Mouse (Mus musculus): ENCODE data around the gene Mapre1. TPM values are rescaled to one million over a fixed set of nuclear protein-coding genes. Genes with fewer than 3 reads are reported as not detected.
A peak's percentile ranks its signal among the peaks of the same experiment; 100 is the strongest.
"Not testable (repeated sequence)": the region's sequence is repeated elsewhere in the genome, so short reads cannot be mapped to it uniquely, and the experiment has no call there.

Gene Mapre1
- polyA plus RNA-seq, 1 experiment from 2014 or later = 243 TPM

DNA sequence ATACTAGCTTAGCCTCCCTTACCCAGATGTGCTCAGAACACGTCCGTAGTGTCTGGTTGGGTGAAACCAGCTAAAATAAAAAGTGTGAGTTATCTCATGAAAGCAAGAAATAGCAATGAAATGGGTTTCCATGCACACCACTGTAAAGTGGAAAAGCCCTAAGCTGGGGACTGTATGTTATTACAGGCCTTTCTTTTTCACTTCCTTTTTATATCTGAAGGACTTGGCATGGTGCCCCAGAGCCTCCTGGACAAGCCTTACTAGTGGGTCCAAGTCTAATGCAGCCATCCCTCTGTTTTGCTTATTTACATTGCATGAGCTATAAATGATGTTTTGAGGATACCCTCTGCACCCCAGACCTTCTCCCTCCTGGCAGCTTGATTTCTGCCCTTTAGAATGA is 43.6 kb downstream of the Mapre1 start:
- H3K4me3 ChIP-seq (ENCODE audit: low read depth, low read length) = no peak overlapping the region
- H3K9me3 ChIP-seq (ENCODE audit: control insufficient read depth, low read depth, low read length) = no peaks in the 10 kb centered on the region
- H3K27ac ChIP-seq (ENCODE audit: low read length) = no peak overlapping the region
- H3K27me3 ChIP-seq (ENCODE audit: control insufficient read depth, insufficient read depth, low read length) = no peaks in the 10 kb centered on the region
- H3K36me3 ChIP-seq (ENCODE audit: control insufficient read depth, insufficient read depth, low read length) = no peaks in the 10 kb centered on the region
- H3K9ac ChIP-seq (replicated peaks; ENCODE audit: low read depth, low read length) = no peak overlapping the region
- H3K4me2 ChIP-seq (replicated peaks; ENCODE audit: low read depth, low read length) = no peak overlapping the region
- 89% methylated on average over 2 of the region's 2 CpGs for WGBS
- no peaks in the 10 kb centered on the region for H3K4me1 ChIP-seq (ENCODE audit: control insufficient read depth, insufficient read depth, low read length)
- ATAC-seq (ENCODE audit: insufficient number of reproducible peaks, insufficient read depth, low FRiP score, low read depth) = no peak

DNA sequence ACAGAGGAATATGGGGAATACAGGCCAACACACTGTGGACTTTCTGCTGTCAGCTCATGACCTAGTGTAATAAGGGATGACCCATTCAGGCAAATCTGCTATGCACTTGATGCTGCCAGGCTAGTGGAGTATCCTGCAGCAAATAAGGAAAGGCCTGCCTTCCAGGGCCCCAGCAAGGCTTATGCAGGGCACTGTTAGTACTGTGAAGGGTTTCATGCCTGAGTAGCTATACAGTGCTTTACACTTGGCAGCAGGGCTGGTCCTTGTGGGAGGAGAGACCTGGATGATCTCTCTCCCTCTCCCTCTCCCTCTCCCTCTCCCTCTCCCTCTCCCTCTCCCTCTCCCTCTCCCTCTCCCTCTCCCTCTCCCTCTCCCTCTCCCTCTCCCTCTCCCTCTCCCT is 52.3 kb downstream of the Mapre1 start:
- Histone ChIP-seq H3K9ac (replicated peaks; ENCODE audit: low read depth, low read length) (no peak overlapping the region), H3K9me3 (ENCODE audit: control insufficient read depth, low read depth, low read length) (no peaks in the 10 kb centered on the region), H3K27ac (ENCODE audit: low read length) (no peak overlapping the region), H3K4me2 (replicated peaks; ENCODE audit: low read depth, low read length) (no peak overlapping the region), H3K4me3 (ENCODE audit: low read depth, low read length) (no peak overlapping the region), H3K4me1 (ENCODE audit: control insufficient read depth, insufficient read depth, low read length) (no peaks in the 10 kb centered on the region), H3K36me3 (ENCODE audit: control insufficient read depth, insufficient read depth, low read length) (no peaks in the 10 kb centered on the region), H3K27me3 (ENCODE audit: control insufficient read depth, insufficient read depth, low read length) (no peaks in the 10 kb centered on the region)
- ATAC-seq (ENCODE audit: insufficient number of reproducible peaks, insufficient read depth, low FRiP score, low read depth) = no peak

GRCm38 (mm10) chr2:153795090-153795489 is 54.0 kb downstream of the Mapre1 start:
- H3K4me1 ChIP-seq (ENCODE audit: control insufficient read depth, insufficient read depth, low read length) = no peaks in the 10 kb centered on the region
- no peak overlapping the region for H3K9ac ChIP-seq (replicated peaks; ENCODE audit: low read depth, low read length)
- H3K36me3 ChIP-seq (ENCODE audit: control insufficient read depth, insufficient read depth, low read length) = no peaks in the 10 kb centered on the region
- no peak overlapping the region for H3K4me2 ChIP-seq (replicated peaks; ENCODE audit: low read depth, low read length)
- no peaks in the 10 kb centered on the region for H3K27me3 ChIP-seq (ENCODE audit: control insufficient read depth, insufficient read depth, low read length)
- 48% methylated on average over 5 of the region's 5 CpGs for WGBS
- no peak overlapping the region for H3K4me3 ChIP-seq (ENCODE audit: low read depth, low read length)
- H3K27ac ChIP-seq (ENCODE audit: low read length) = no peak overlapping the region
- no peak for ATAC-seq (ENCODE audit: insufficient number of reproducible peaks, insufficient read depth, low FRiP score, low read depth)
- H3K9me3 ChIP-seq (ENCODE audit: control insufficient read depth, low read depth, low read length) = no peaks in the 10 kb centered on the region

DNA sequence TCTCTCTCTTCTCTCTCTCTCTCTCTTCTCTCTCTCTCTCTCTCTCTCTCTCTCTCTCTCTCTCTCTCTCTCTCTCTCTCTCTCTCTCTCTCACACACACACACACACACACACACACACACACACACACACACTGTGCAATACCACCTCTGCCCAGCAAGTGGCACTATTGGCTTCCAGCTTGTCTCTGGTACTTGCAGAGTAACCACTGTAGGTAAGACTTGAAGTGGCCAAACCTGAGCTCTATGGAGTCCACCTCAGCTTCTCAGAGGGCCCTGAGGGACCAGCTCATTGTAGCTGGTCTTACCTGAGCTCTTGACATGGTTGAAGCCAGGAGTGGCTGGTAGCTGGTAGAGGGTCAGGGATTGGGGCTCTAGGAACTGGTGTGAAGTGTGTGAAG is 66.4 kb downstream of the Mapre1 start:
- H3K4me3 ChIP-seq (ENCODE audit: low read depth, low read length); H3K27ac ChIP-seq (ENCODE audit: low read length); H3K9ac ChIP-seq (replicated peaks; ENCODE audit: low read depth, low read length); ATAC-seq (ENCODE audit: insufficient number of reproducible peaks, insufficient read depth, low FRiP score, low read depth); H3K27me3 ChIP-seq (ENCODE audit: control insufficient read depth, insufficient read depth, low read length); H3K4me1 ChIP-seq (ENCODE audit: control insufficient read depth, insufficient read depth, low read length); H3K4me2 ChIP-seq (replicated peaks; ENCODE audit: low read depth, low read length); H3K36me3 ChIP-seq (ENCODE audit: control insufficient read depth, insufficient read depth, low read length); H3K9me3 ChIP-seq (ENCODE audit: control insufficient read depth, low read depth, low read length): not testable (repeated sequence)

DNA sequence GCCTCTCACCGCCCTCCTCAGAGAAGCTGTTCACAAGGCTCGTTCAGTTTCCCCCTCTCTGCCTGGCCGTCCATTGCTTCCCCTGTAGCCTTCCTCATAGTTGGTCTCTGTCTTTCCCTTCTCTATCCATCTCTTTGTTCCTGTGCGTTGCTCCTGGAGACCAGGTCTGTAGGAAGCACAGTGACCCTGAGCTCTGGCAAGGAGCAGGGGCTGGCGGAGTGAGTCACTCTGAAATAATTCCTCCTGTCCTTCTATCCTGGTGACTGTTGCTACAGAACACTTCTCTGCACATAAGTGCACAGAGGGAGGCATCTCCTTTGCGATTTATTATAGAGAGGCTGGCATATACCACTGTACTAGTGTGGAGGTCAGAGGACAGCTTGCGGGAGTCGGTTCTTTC is 67.1 kb downstream of the Mapre1 start:
- no peaks in the 10 kb centered on the region for H3K36me3 ChIP-seq (ENCODE audit: control insufficient read depth, insufficient read depth, low read length)
- H3K4me3 ChIP-seq (ENCODE audit: low read depth, low read length) = no peak overlapping the region
- 78% methylated on average over 8 of the region's 8 CpGs for WGBS
- H3K9ac ChIP-seq (replicated peaks; ENCODE audit: low read depth, low read length) = no peak overlapping the region
- H3K9me3 ChIP-seq (ENCODE audit: control insufficient read depth, low read depth, low read length) = no peaks in the 10 kb centered on the region
- H3K27me3 ChIP-seq (ENCODE audit: control insufficient read depth, insufficient read depth, low read length) = no peaks in the 10 kb centered on the region
- ATAC-seq (ENCODE audit: insufficient number of reproducible peaks, insufficient read depth, low FRiP score, low read depth) = no peak
- no peak overlapping the region for H3K27ac ChIP-seq (ENCODE audit: low read length)
- H3K4me2 ChIP-seq (replicated peaks; ENCODE audit: low read depth, low read length) = no peak overlapping the region
- H3K4me1 ChIP-seq (ENCODE audit: control insufficient read depth, insufficient read depth, low read length) = no peaks in the 10 kb centered on the region

DNA sequence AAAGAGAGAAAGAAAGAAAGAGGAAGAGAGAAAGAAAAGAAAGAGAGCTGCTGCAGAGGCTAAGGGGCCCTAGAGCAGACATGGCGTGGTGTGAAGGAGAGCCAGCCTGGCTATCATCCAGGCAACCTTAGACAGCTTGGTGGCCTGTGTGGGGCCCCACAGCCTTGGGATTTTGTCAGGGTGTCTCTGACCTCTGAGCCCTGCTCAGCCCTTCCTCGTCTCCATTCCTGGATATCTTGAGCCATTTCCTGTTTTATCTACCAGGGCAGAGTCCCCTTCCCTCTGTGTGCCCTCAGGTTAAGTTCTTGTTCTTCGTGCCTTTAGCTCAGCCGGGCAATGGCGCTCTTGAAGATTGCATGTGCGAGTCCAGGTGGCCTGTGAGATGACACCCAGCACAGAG is 67.8 kb downstream of the Mapre1 start:
- 75% methylated on average over 6 of the region's 6 CpGs for WGBS
- ATAC-seq (ENCODE audit: insufficient number of reproducible peaks, insufficient read depth, low FRiP score, low read depth) = no peak

DNA sequence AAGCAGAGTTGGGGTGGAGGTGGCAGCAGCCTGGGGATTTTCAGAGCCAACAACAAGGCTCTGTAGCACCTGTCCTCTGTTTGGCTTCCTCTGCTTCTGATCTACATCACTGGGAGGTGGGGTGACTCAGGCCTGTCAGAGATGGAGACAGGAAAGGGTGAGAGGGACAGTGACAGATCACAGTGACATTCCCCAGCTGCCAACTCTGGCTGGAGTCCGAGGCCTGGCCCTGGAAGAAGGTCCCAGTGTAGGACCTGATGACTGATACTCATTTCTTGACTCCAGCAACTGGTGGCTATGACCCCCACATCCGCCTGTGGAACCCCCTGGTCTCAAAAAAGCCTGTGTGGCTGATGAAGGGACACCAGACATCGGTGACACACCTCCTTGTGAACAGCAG is 68.8 kb downstream of the Mapre1 start:
- Histone ChIP-seq H3K9ac (replicated peaks; ENCODE audit: low read depth, low read length) (no peak overlapping the region), H3K4me2 (replicated peaks; ENCODE audit: low read depth, low read length) (no peak overlapping the region), H3K36me3 (ENCODE audit: control insufficient read depth, insufficient read depth, low read length) (no peaks in the 10 kb centered on the region), H3K27ac (ENCODE audit: low read length) (no peak overlapping the region), H3K4me3 (ENCODE audit: low read depth, low read length) (no peak overlapping the region), H3K27me3 (ENCODE audit: control insufficient read depth, insufficient read depth, low read length) (no peaks in the 10 kb centered on the region), H3K9me3 (ENCODE audit: control insufficient read depth, low read depth, low read length) (no peaks in the 10 kb centered on the region), H3K4me1 (ENCODE audit: control insufficient read depth, insufficient read depth, low read length) (no peaks in the 10 kb centered on the region)
- ATAC-seq (ENCODE audit: insufficient number of reproducible peaks, insufficient read depth, low FRiP score, low read depth) = no peak
- 47% methylated on average over 3 of the region's 3 CpGs for WGBS

More for the DNA sequence above, 67.8 kb downstream of the Mapre1 start:
- H3K4me3 ChIP-seq (ENCODE audit: low read depth, low read length) = no peak overlapping the region
- H3K4me2 ChIP-seq (replicated peaks; ENCODE audit: low read depth, low read length) = no peak overlapping the region
- H3K27ac ChIP-seq (ENCODE audit: low read length) = no peak overlapping the region
- H3K27me3 ChIP-seq (ENCODE audit: control insufficient read depth, insufficient read depth, low read length) = no peaks in the 10 kb centered on the region
- H3K4me1 ChIP-seq (ENCODE audit: control insufficient read depth, insufficient read depth, low read length) = no peaks in the 10 kb centered on the region
- H3K9ac ChIP-seq (replicated peaks; ENCODE audit: low read depth, low read length) = no peak overlapping the region
- no peaks in the 10 kb centered on the region for H3K9me3 ChIP-seq (ENCODE audit: control insufficient read depth, low read depth, low read length)
- H3K36me3 ChIP-seq (ENCODE audit: control insufficient read depth, insufficient read depth, low read length) = no peaks in the 10 kb centered on the region

DNA sequence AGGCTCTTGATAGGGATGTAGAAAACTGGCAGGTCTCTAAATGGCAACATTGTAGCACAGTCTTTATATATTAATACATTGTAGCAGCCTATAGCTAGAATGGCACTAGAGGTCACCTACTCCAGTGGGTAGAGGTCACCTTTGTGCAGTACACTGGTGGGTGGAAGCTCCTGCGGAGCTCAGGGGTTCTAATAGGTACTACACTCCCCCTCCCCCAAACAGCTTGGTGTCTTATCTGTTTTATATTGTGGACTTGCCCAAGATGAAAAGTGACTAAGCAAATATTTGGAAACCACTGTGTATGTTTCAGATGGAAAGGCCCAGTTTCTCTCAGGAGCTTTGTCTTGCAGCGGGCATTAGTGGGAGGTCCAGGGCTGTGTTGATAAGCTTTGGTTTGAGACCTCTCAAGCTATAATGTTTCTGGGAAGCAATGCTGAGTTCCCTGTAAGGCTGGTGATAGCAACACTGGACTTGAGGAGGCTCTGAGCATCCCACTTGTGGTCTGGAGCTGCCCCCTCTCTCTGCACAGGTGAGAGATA is 81.0 kb downstream of the Mapre1 start:
- ATAC-seq (ENCODE audit: insufficient number of reproducible peaks, insufficient read depth, low FRiP score, low read depth) = peak; percentile 70
- 75% methylated on average over 2 of the region's 2 CpGs for WGBS

More for the DNA sequence above, 81.0 kb downstream of the Mapre1 start:
- Histone ChIP-seq H3K4me3 (ENCODE audit: low read depth, low read length) (no peak overlapping the region), H3K9ac (replicated peaks; ENCODE audit: low read depth, low read length) (no peak overlapping the region), H3K4me1 (ENCODE audit: control insufficient read depth, insufficient read depth, low read length) (no peaks in the 10 kb centered on the region), H3K27ac (ENCODE audit: low read length) (no peak overlapping the region), H3K4me2 (replicated peaks; ENCODE audit: low read depth, low read length) (no peak overlapping the region), H3K36me3 (ENCODE audit: control insufficient read depth, insufficient read depth, low read length) (no peaks in the 10 kb centered on the region), H3K9me3 (ENCODE audit: control insufficient read depth, low read depth, low read length) (no peaks in the 10 kb centered on the region), H3K27me3 (ENCODE audit: control insufficient read depth, insufficient read depth, low read length) (no peaks in the 10 kb centered on the region)

Measured in stomach, embryonic 14.5 days (tissue).